Mouse (Mus musculus): ENCODE results near the gene Ctso. TPM values are rescaled to one million over a fixed set of nuclear protein-coding genes. Genes with fewer than 3 reads are reported as not detected.

The Ctso gene
- polyA plus RNA-seq, 1 experiment = 43.1 TPM

GRCm38 (mm10) chr3:81983120-81983895 is 50.9 kb downstream of the Ctso start:
- no peak overlapping the region; the same call in 1 of the 2 replicates for H3K4me3 ChIP-seq (ENCODE audit: insufficient read depth, low read length)
- peaks cover 31% of the 10 kb centered on the region for H3K4me1 ChIP-seq (ENCODE audit: control insufficient read depth, insufficient read depth, low read length)
- H3K27ac ChIP-seq (ENCODE audit: insufficient read depth, low read depth, low read length) = peak overlapping the region; percentile 100
- TF ChIP-seq POLR2A (IDR thresholded peaks at IDR 0.05; ENCODE audit: borderline replicate concordance, low read depth, low read length) (no peak), CTCF (IDR thresholded peaks at IDR 0.05; ENCODE audit: low read depth, low read length) (no peak)

GRCm38 (mm10) chr3:81985100-81985499 is 52.7 kb downstream of the Ctso start:
- no peak overlapping the region for H3K27ac ChIP-seq (ENCODE audit: insufficient read depth, low read depth, low read length)
- H3K4me1 ChIP-seq (ENCODE audit: control insufficient read depth, insufficient read depth, low read length) = peaks cover 36% of the 10 kb centered on the region
- no peak overlapping the region for H3K4me3 ChIP-seq (ENCODE audit: insufficient read depth, low read length)
- no peak for TF ChIP-seq CTCF (IDR thresholded peaks at IDR 0.05; ENCODE audit: low read depth, low read length)
- no peak for TF ChIP-seq POLR2A (IDR thresholded peaks at IDR 0.05; ENCODE audit: borderline replicate concordance, low read depth, low read length)

GRCm38 (mm10) chr3:81986103-81986502 is 53.7 kb downstream of the Ctso start:
- peaks cover 34% of the 10 kb centered on the region for H3K4me1 ChIP-seq (ENCODE audit: control insufficient read depth, insufficient read depth, low read length)
- no peak for TF ChIP-seq POLR2A (IDR thresholded peaks at IDR 0.05; ENCODE audit: borderline replicate concordance, low read depth, low read length)
- no peak for TF ChIP-seq CTCF (IDR thresholded peaks at IDR 0.05; ENCODE audit: low read depth, low read length)
- no peak overlapping the region for H3K4me3 ChIP-seq (ENCODE audit: insufficient read depth, low read length)
- no peak overlapping the region for H3K27ac ChIP-seq (ENCODE audit: insufficient read depth, low read depth, low read length)

GRCm38 (mm10) chr3:81987628-81988027 is 55.2 kb downstream of the Ctso start:
- Histone ChIP-seq H3K4me3 (ENCODE audit: insufficient read depth, low read length) (no peak overlapping the region), H3K27ac (ENCODE audit: insufficient read depth, low read depth, low read length) (no peak overlapping the region), H3K4me1 (ENCODE audit: control insufficient read depth, insufficient read depth, low read length) (peaks cover 21% of the 10 kb centered on the region)
- TF ChIP-seq CTCF (IDR thresholded peaks at IDR 0.05; ENCODE audit: low read depth, low read length) = no peak
- no peak for TF ChIP-seq POLR2A (IDR thresholded peaks at IDR 0.05; ENCODE audit: borderline replicate concordance, low read depth, low read length)

GRCm38 (mm10) chr3:81989692-81990141 is 57.3 kb downstream of the Ctso start:
- no peak overlapping the region for H3K4me3 ChIP-seq (ENCODE audit: insufficient read depth, low read length)
- peak overlapping the region; percentile 16; the same call in 1 of the 2 replicates for H3K27ac ChIP-seq (ENCODE audit: insufficient read depth, low read depth, low read length)
- H3K4me1 ChIP-seq (ENCODE audit: control insufficient read depth, insufficient read depth, low read length) = peaks cover 10% of the 10 kb centered on the region
- TF ChIP-seq CTCF (IDR thresholded peaks at IDR 0.05; ENCODE audit: low read depth, low read length) (no peak), POLR2A (IDR thresholded peaks at IDR 0.05; ENCODE audit: borderline replicate concordance, low read depth, low read length) (no peak)

- TF ChIP-seq CTCF (IDR thresholded peaks at IDR 0.05; ENCODE audit: low read depth, low read length) (no peak), POLR2A (IDR thresholded peaks at IDR 0.05; ENCODE audit: borderline replicate concordance, low read depth, low read length) (no peak)
- Histone ChIP-seq H3K27ac (ENCODE audit: insufficient read depth, low read depth, low read length) (no peak overlapping the region), H3K4me3 (ENCODE audit: insufficient read depth, low read length) (no peak overlapping the region)
Measured at GRCm38 (mm10) chr3:81990531-81990930, 58.1 kb downstream of the Ctso start.

GRCm38 (mm10) chr3:81995371-81995770 is 63.0 kb downstream of the Ctso start:
- no peaks in the 10 kb centered on the region for H3K4me1 ChIP-seq (ENCODE audit: control insufficient read depth, insufficient read depth, low read length)
- no peak overlapping the region for H3K27ac ChIP-seq (ENCODE audit: insufficient read depth, low read depth, low read length)
- TF ChIP-seq POLR2A (IDR thresholded peaks at IDR 0.05; ENCODE audit: borderline replicate concordance, low read depth, low read length) (no peak), CTCF (IDR thresholded peaks at IDR 0.05; ENCODE audit: low read depth, low read length) (no peak)
- no peak overlapping the region for H3K4me3 ChIP-seq (ENCODE audit: insufficient read depth, low read length)

More at GRCm38 (mm10) chr3:81990531-81990930, 58.1 kb downstream of the Ctso start:
- H3K4me1 ChIP-seq (ENCODE audit: control insufficient read depth, insufficient read depth, low read length) = peaks cover 7% of the 10 kb centered on the region

- Histone ChIP-seq H3K4me1 (ENCODE audit: control insufficient read depth, insufficient read depth, low read length) (no peaks in the 10 kb centered on the region), H3K4me3 (ENCODE audit: insufficient read depth, low read length) (no peak overlapping the region), H3K27ac (ENCODE audit: insufficient read depth, low read depth, low read length) (no peak overlapping the region)
- TF ChIP-seq CTCF (IDR thresholded peaks at IDR 0.05; ENCODE audit: low read depth, low read length) = no peak
- no peak for TF ChIP-seq POLR2A (IDR thresholded peaks at IDR 0.05; ENCODE audit: borderline replicate concordance, low read depth, low read length)
Measured at GRCm38 (mm10) chr3:81995988-81996387, 63.6 kb downstream of the Ctso start.

Other genes starting within 250 kb of the Ctso start
- gene Tdo2, start 43.6 kb downstream of the Ctso start, polyA plus RNA-seq (2012; ENCODE audit: insufficient read depth, insufficient read length, missing spikeins) = not detected in 2 replicates
- gene Asic5, start 49.7 kb downstream of the Ctso start, polyA plus RNA-seq (2012; ENCODE audit: insufficient read depth, insufficient read length, missing spikeins) = not detected in 2 replicates
- not detected in 2 replicates for gene Gucy1b1, start 142.1 kb downstream of the Ctso start, polyA plus RNA-seq (2012; ENCODE audit: insufficient read depth, insufficient read length, missing spikeins)
- not detected in 2 replicates for gene Gucy1a1, start 213.2 kb downstream of the Ctso start, polyA plus RNA-seq (2012; ENCODE audit: insufficient read depth, insufficient read length, missing spikeins)

Measured in bone marrow macrophage, adult 2 months (primary cell).